9 mouse cellular contexts compared by ENCODE assay signal in the genomic region with DNA sequence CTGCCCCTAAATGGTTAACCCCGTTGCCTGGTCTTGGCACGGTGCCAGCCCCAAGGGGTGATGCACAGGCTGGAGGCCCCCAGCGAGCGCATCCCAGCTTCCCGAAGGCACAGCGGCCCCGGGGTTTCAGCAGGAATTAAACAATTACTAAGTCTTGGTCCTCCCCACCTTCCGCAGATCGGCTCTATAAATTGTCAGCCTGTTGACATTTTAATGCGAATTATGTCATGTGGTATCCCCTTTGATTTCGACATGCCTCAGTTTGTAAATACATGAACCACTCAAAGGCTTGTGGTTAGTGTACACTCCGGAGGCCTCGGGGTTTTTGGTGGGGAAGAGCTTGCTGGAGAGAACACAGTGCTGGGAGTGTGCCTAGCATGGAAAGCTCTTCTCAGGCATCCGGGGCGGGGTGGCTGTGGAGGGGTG.
A peak's percentile ranks its signal among the peaks of the same experiment; 100 is the strongest.
DNase-seq lines count a peak whose midpoint lies in the region; ATAC-seq lines count a peak whose summit lies in the region.
"Had no signal": no experiment of that assay in that cellular context is flagged by ENCODE, and none has a peak within 500 bp of the region (broad histone marks: within the 10 kb centered on the region; RNA-seq: fewer than 3 reads in every experiment).

No protein-coding gene starts in this region.

- no peaks in the 10 kb centered on the region for H3K36me3 ChIP-seq in liver, embryonic 15.5 days (replicated peaks)
- H3K36me3 ChIP-seq in liver, embryonic 12.5 days = no peaks in the 10 kb centered on the region
- 0 out of 2 replicates have a peak, but pooled peaks cover 2% of the 10 kb centered on the region for H3K36me3 ChIP-seq in limb, embryonic 15.5 days
- H3K36me3 ChIP-seq in stomach, embryonic 14.5 days (ENCODE audit: control insufficient read depth, insufficient read depth, low read length) = no peaks in the 10 kb centered on the region
- H3K36me3 ChIP-seq: hindbrain, embryonic 15.5 days had no signal

- 0 out of 2 replicates have a peak, but pooled peaks have one; percentile 18 for ATAC-seq in liver, embryonic 15.5 days (ENCODE audit: insufficient read depth)
- ATAC-seq in liver, embryonic 12.5 days = no peak
- ATAC-seq in limb, embryonic 15.5 days (ENCODE audit: insufficient number of reproducible peaks, low FRiP score, low TSS enrichment, low read depth) = 0 out of 2 replicates have a peak, but pooled peaks have one; percentile 42
- no peak for ATAC-seq in stomach, embryonic 14.5 days (ENCODE audit: insufficient number of reproducible peaks, insufficient read depth, low FRiP score, low read depth)
- no peak for ATAC-seq in inflammation-experienced regulatory T-cells, adult 6 months

- no peak overlapping the region for H3K27ac ChIP-seq in liver, embryonic 15.5 days (replicated peaks)
- H3K27ac ChIP-seq in liver, embryonic 12.5 days = no peak overlapping the region
- H3K27ac ChIP-seq in limb, embryonic 15.5 days = no peak overlapping the region; the same call in 1 of the 2 replicates
- peak overlapping the region; percentile 48; the same call in 1 of the 2 replicates for H3K27ac ChIP-seq in stomach, embryonic 14.5 days (ENCODE audit: low read length)
- H3K27ac ChIP-seq: hindbrain, embryonic 15.5 days had no signal

- no peaks in the 10 kb centered on the region for H3K9me3 ChIP-seq in liver, embryonic 15.5 days (replicated peaks)
- no peaks in the 10 kb centered on the region for H3K9me3 ChIP-seq in liver, embryonic 12.5 days (replicated peaks)
- H3K9me3 ChIP-seq in limb, embryonic 15.5 days = no peaks in the 10 kb centered on the region
- H3K9me3 ChIP-seq in stomach, embryonic 14.5 days (ENCODE audit: control insufficient read depth, low read depth, low read length) = no peaks in the 10 kb centered on the region
- H3K9me3 ChIP-seq: hindbrain, embryonic 15.5 days had no signal

- no peak overlapping the region for H3K4me2 ChIP-seq in liver, embryonic 15.5 days
- H3K4me2 ChIP-seq in liver, embryonic 12.5 days = no peak overlapping the region
- no peak overlapping the region for H3K4me2 ChIP-seq in limb, embryonic 15.5 days
- 0 out of 2 replicates have a peak overlapping the region, but pooled peaks have one; percentile 10 for H3K4me2 ChIP-seq in stomach, embryonic 14.5 days (replicated peaks; ENCODE audit: low read depth, low read length)
- H3K4me2 ChIP-seq: hindbrain, embryonic 15.5 days had no signal

- H3K4me1 ChIP-seq in liver, embryonic 15.5 days (replicated peaks) = peaks cover 37% of the 10 kb centered on the region
- H3K4me1 ChIP-seq in liver, embryonic 12.5 days = peaks cover 32% of the 10 kb centered on the region
- H3K4me1 ChIP-seq in limb, embryonic 15.5 days = peaks cover 48% of the 10 kb centered on the region
- H3K4me1 ChIP-seq in stomach, embryonic 14.5 days (ENCODE audit: control insufficient read depth, insufficient read depth, low read length) = peaks cover 46% of the 10 kb centered on the region

- no peak overlapping the region for H3K9ac ChIP-seq in liver, embryonic 15.5 days
- H3K9ac ChIP-seq in liver, embryonic 12.5 days = no peak overlapping the region
- H3K9ac ChIP-seq in limb, embryonic 15.5 days = no peak overlapping the region
- no peak overlapping the region for H3K9ac ChIP-seq in stomach, embryonic 14.5 days (replicated peaks; ENCODE audit: low read depth, low read length)
- H3K9ac ChIP-seq: hindbrain, embryonic 15.5 days had no signal

- H3K4me3 ChIP-seq in liver, embryonic 15.5 days (replicated peaks) = no peak overlapping the region
- no peak overlapping the region for H3K4me3 ChIP-seq in liver, embryonic 12.5 days
- no peak overlapping the region for H3K4me3 ChIP-seq in limb, embryonic 15.5 days
- H3K4me3 ChIP-seq in stomach, embryonic 14.5 days (ENCODE audit: low read depth, low read length) = no peak overlapping the region
- H3K4me3 ChIP-seq: hindbrain, embryonic 15.5 days had no signal

- peak; percentile 42 for DNase-seq in adrenal gland, postnatal 10 days
- no peak for DNase-seq in cerebellum, adult 11-12 months
- DNase-seq in cerebellum, adult 11 months = no peak

- H3K27me3 ChIP-seq in liver, embryonic 15.5 days = no peaks in the 10 kb centered on the region
- H3K27me3 ChIP-seq in liver, embryonic 12.5 days (replicated peaks) = no peaks in the 10 kb centered on the region
- H3K27me3 ChIP-seq in limb, embryonic 15.5 days = no peaks in the 10 kb centered on the region
- no peaks in the 10 kb centered on the region for H3K27me3 ChIP-seq in stomach, embryonic 14.5 days (ENCODE audit: control insufficient read depth, insufficient read depth, low read length)
- H3K27me3 ChIP-seq: hindbrain, embryonic 15.5 days had no signal

- 40% methylated on average over 15 of the region's 15 CpGs for WGBS in liver, embryonic 15.5 days (ENCODE audit: insufficient replicate concordance)
- 61% methylated on average over 15 of the region's 15 CpGs for WGBS in liver, embryonic 12.5 days (ENCODE audit: insufficient replicate concordance)
- WGBS in limb, embryonic 15.5 days = 33% methylated on average over 15 of the region's 15 CpGs
- 17% methylated on average over 15 of the region's 15 CpGs for WGBS in stomach, embryonic 14.5 days

Comparison
In these comparisons a context has a peak if more than half of its experiments do, and no peak if none do; other contexts are left out.
1. ATAC-seq: peak in liver, embryonic 15.5 days (single experiment) and limb, embryonic 15.5 days (single experiment); none in liver, embryonic 12.5 days (single experiment), stomach, embryonic 14.5 days (single experiment) and inflammation-experienced regulatory T-cells, adult 6 months (single experiment).